Mouse (Mus musculus) myocyte (in vitro differentiated cells): Measurements from ENCODE around the gene Pclo. TPM values are rescaled to one million over a fixed set of nuclear protein-coding genes. Genes with fewer than 3 reads are reported as not detected.

ENCODE experiments used
- H3K27me3 ChIP-seq: one replicate; pipeline ENCODE4 v1.6.1; 2011; ENCODE audit not compliant: control insufficient read depth, insufficient read depth, insufficient read length
- H3K36me3 ChIP-seq: one replicate; pipeline ENCODE4 v1.6.1; 2011; ENCODE audit not compliant: control insufficient read depth, insufficient read depth
- H3K4me2 ChIP-seq: one replicate; pipeline ENCODE4 v1.6.1; 2011; ENCODE audit warnings: low read depth, control low read depth
- H3K4me3 ChIP-seq: one replicate; pipeline ENCODE4 v1.5.1; 2011; ENCODE audit warnings: mild to moderate bottlenecking, control low read depth, moderate library complexity
- H3K79me2 ChIP-seq: one replicate; pipeline ENCODE4 v1.6.1; 2011; ENCODE audit not compliant: control insufficient read depth, insufficient read depth
- H3ac ChIP-seq: one replicate; pipeline ENCODE4 v1.6.1; 2011; ENCODE audit not compliant: control insufficient read depth, insufficient read length
- CEBPB ChIP-seq: IDR thresholded peaks from 2 replicates; pipeline ENCODE4 v1.6.1; 2011; ENCODE audit warnings: mild to moderate bottlenecking, moderate library complexity; ENCODE audit not compliant: poor library complexity, insufficient read depth, severe bottlenecking
- E2F4 ChIP-seq: IDR thresholded peaks from one replicate; pipeline ENCODE4 v1.6.1; 2011; ENCODE audit warnings: mild to moderate bottlenecking, control low read depth, moderate library complexity; ENCODE audit not compliant: insufficient read depth
- MAX ChIP-seq: IDR thresholded peaks from one replicate; pipeline ENCODE4 v1.6.1; 2011; ENCODE audit warnings: low read depth, mild to moderate bottlenecking, control low read depth
- MYOD1 ChIP-seq, 3 experiments: IDR thresholded peaks; one replicate each; pipeline ENCODE4 v1.6.1; 2011; ENCODE audit warnings: control low read depth in 2 of 3, low read depth in 2 of 3, mild to moderate bottlenecking in 2 of 3, moderate library complexity in 1 of 3; ENCODE audit not compliant: insufficient read length in 2 of 3, control insufficient read depth in 1 of 3
- MYOG ChIP-seq, 3 experiments: IDR thresholded peaks; one replicate each; pipeline ENCODE4 v1.6.1; 2011; ENCODE audit warnings: control low read depth in 2 of 3, low read depth in 2 of 3, mild to moderate bottlenecking in 2 of 3; ENCODE audit not compliant: insufficient read length in 2 of 3, control insufficient read depth in 1 of 3, insufficient read depth in 1 of 3
- POLR2A ChIP-seq: IDR thresholded peaks from one replicate; pipeline ENCODE4 v1.6.1; 2011; ENCODE audit warnings: low read depth, mild to moderate bottlenecking, control low read depth, moderate library complexity; ENCODE audit not compliant: insufficient read length
- POLR2AphosphoS2 ChIP-seq: IDR thresholded peaks from one replicate; pipeline ENCODE4 v1.6.1; 2011; ENCODE audit warnings: low read depth, control low read depth; ENCODE audit not compliant: insufficient read length
- REST ChIP-seq: IDR thresholded peaks from one replicate; pipeline ENCODE4 v1.6.1; 2011; ENCODE audit warnings: mild to moderate bottlenecking, control low read depth, moderate library complexity; ENCODE audit not compliant: insufficient read depth, insufficient read length
- SRF ChIP-seq: IDR thresholded peaks from one replicate; pipeline ENCODE4 v1.6.1; 2011; ENCODE audit warnings: low read depth; ENCODE audit not compliant: control insufficient read depth, insufficient read length
- TCF12 ChIP-seq: IDR thresholded peaks from one replicate; pipeline ENCODE4 v1.6.1; 2011; ENCODE audit warnings: mild to moderate bottlenecking, control low read depth; ENCODE audit not compliant: poor library complexity, insufficient read depth, severe bottlenecking
- TCF3 ChIP-seq: IDR thresholded peaks from one replicate; pipeline ENCODE4 v1.6.1; 2011; ENCODE audit warnings: low read depth, control low read depth; ENCODE audit not compliant: insufficient read length
- USF1 ChIP-seq: IDR thresholded peaks from one replicate; pipeline ENCODE4 v1.6.1; 2011; ENCODE audit warnings: low read depth, mild to moderate bottlenecking, control low read depth, moderate library complexity
- polyA plus RNA-seq: library from polyadenylated mRNA; unstranded; fragments of >200 nt; fragmentation: generic; extraction: Trizol; gene quantifications from one replicate; pipeline ENCODE4 v1.2.1, GENCODE M21; 2012; ENCODE audit warnings: missing spikeins

Pclo gene
- polyA plus RNA-seq, 1 experiment = 0.07 TPM

GRCm38 (mm10) chr5:14660637-14661036 is 145.9 kb downstream of the Pclo start:
- TF ChIP-seq POLR2A (no peak), REST (no peak), MAX (no peak), CEBPB (no peak), MYOG (IDR thresholded peaks at IDR 0.05; ENCODE audit: control insufficient read depth in 1 of 3, insufficient read depth in 1 of 3, insufficient read length in 2 of 3, low read depth in 2 of 3) (no peak), TCF3 (no peak), POLR2AphosphoS2 (no peak), TCF12 (no peak), MYOD1 (IDR thresholded peaks at IDR 0.05; ENCODE audit: control insufficient read depth in 1 of 3, insufficient read length in 2 of 3, low read depth in 2 of 3) (no peak), E2F4 (no peak), USF1 (no peak)
- Histone ChIP-seq H3ac (no peak overlapping the region), H3K79me2 (no peaks in the 10 kb centered on the region), H3K4me3 (no peak overlapping the region), H3K36me3 (no peaks in the 10 kb centered on the region), H3K27me3 (no peaks in the 10 kb centered on the region), H3K4me2 (no peak overlapping the region)

GRCm38 (mm10) chr5:14662180-14662579 is 147.5 kb downstream of the Pclo start:
- Histone ChIP-seq H3K36me3 (no peaks in the 10 kb centered on the region), H3K79me2 (no peaks in the 10 kb centered on the region), H3K4me3 (no peak overlapping the region), H3K27me3 (no peaks in the 10 kb centered on the region), H3K4me2 (no peak overlapping the region), H3ac (no peak overlapping the region)
- TF ChIP-seq POLR2A = no peak
- no peak for TF ChIP-seq POLR2AphosphoS2
- no peak for TF ChIP-seq TCF12
- TF ChIP-seq CEBPB = no peak
- TF ChIP-seq MAX = no peak
- TF ChIP-seq USF1 = no peak
- TF ChIP-seq REST = no peak
- TF ChIP-seq E2F4 = no peak
- TF ChIP-seq TCF3 = no peak
- no peak for TF ChIP-seq MYOG (IDR thresholded peaks at IDR 0.05; ENCODE audit: control insufficient read depth in 1 of 3, insufficient read depth in 1 of 3, insufficient read length in 2 of 3, low read depth in 2 of 3)

- Histone ChIP-seq H3K27me3 (no peaks in the 10 kb centered on the region), H3K4me2 (no peak overlapping the region), H3K79me2 (no peaks in the 10 kb centered on the region), H3K4me3 (no peak overlapping the region), H3K36me3 (no peaks in the 10 kb centered on the region), H3ac (no peak overlapping the region)
- no peak for TF ChIP-seq MYOG (IDR thresholded peaks at IDR 0.05; ENCODE audit: control insufficient read depth in 1 of 3, insufficient read depth in 1 of 3, insufficient read length in 2 of 3, low read depth in 2 of 3)
- TF ChIP-seq MYOD1 (IDR thresholded peaks at IDR 0.05; ENCODE audit: control insufficient read depth in 1 of 3, insufficient read length in 2 of 3, low read depth in 2 of 3) = no peak
- no peak for TF ChIP-seq TCF3
- TF ChIP-seq POLR2AphosphoS2 = no peak
- no peak for TF ChIP-seq E2F4
- TF ChIP-seq USF1 = no peak
- no peak for TF ChIP-seq CEBPB
Observed at GRCm38 (mm10) chr5:14662603-14663002, 147.9 kb downstream of the Pclo start.

GRCm38 (mm10) chr5:14680419-14680818 is 165.7 kb downstream of the Pclo start:
- Histone ChIP-seq H3K4me3 (no peak overlapping the region), H3K79me2 (no peaks in the 10 kb centered on the region), H3K36me3 (no peaks in the 10 kb centered on the region), H3ac (no peak overlapping the region), H3K4me2 (no peak overlapping the region), H3K27me3 (no peaks in the 10 kb centered on the region)
- TF ChIP-seq REST (peak; percentile 67), E2F4 (no peak), MYOG (IDR thresholded peaks at IDR 0.05; ENCODE audit: control insufficient read depth in 1 of 3, insufficient read depth in 1 of 3, insufficient read length in 2 of 3, low read depth in 2 of 3) (no peak), MYOD1 (IDR thresholded peaks at IDR 0.05; ENCODE audit: control insufficient read depth in 1 of 3, insufficient read length in 2 of 3, low read depth in 2 of 3) (no peak), MAX (no peak), TCF3 (no peak), POLR2AphosphoS2 (no peak)

GRCm38 (mm10) chr5:14691995-14692394 is 177.3 kb downstream of the Pclo start:
- H3ac ChIP-seq = no peak overlapping the region
- no peak overlapping the region for H3K4me2 ChIP-seq
- H3K4me3 ChIP-seq = no peak overlapping the region
- H3K79me2 ChIP-seq = no peaks in the 10 kb centered on the region
- H3K36me3 ChIP-seq = no peaks in the 10 kb centered on the region
- H3K27me3 ChIP-seq = no peaks in the 10 kb centered on the region
- no peak for TF ChIP-seq USF1
- TF ChIP-seq MYOG (IDR thresholded peaks at IDR 0.05; ENCODE audit: control insufficient read depth in 1 of 3, insufficient read depth in 1 of 3, insufficient read length in 2 of 3, low read depth in 2 of 3) = no peak
- TF ChIP-seq SRF = no peak
- TF ChIP-seq POLR2A = no peak

- H3K79me2 ChIP-seq = no peaks in the 10 kb centered on the region
- H3K4me3 ChIP-seq = no peak overlapping the region
- TF ChIP-seq POLR2A (no peak), TCF12 (no peak), E2F4 (no peak), SRF (no peak)
- H3ac ChIP-seq = no peak overlapping the region
- H3K4me2 ChIP-seq = no peak overlapping the region
- H3K36me3 ChIP-seq = no peaks in the 10 kb centered on the region
- no peaks in the 10 kb centered on the region for H3K27me3 ChIP-seq
Observed at GRCm38 (mm10) chr5:14696745-14697144, 182.0 kb downstream of the Pclo start.
